Mouse (Mus musculus) embryonic fibroblast, embryonic 13.5 days (primary cell): ENCODE measurements around the gene Dner. TPM values are rescaled to one million over a fixed set of nuclear protein-coding genes. Genes with fewer than 3 reads are reported as not detected.

ENCODE experiments used
- H3K27ac ChIP-seq: 2 replicates; pipeline ENCODE4 v1.5.1; 2012; ENCODE audit warnings: low read length, control low read depth, inconsistent platforms; ENCODE audit not compliant: insufficient read depth
- H3K4me1 ChIP-seq: 2 replicates; pipeline ENCODE4 v1.6.1; 2011; ENCODE audit warnings: low read length; ENCODE audit not compliant: control insufficient read depth, insufficient read depth
- H3K4me3 ChIP-seq: 2 replicates; pipeline ENCODE4 v1.5.1; 2011; ENCODE audit warnings: mild to moderate bottlenecking, control low read depth, low read length; ENCODE audit not compliant: insufficient read depth
- CTCF ChIP-seq: IDR thresholded peaks from 2 replicates; pipeline ENCODE4 v1.5.1; 2011; ENCODE audit warnings: mild to moderate bottlenecking, control low read depth, low read length, moderate library complexity, borderline replicate concordance; ENCODE audit not compliant: insufficient read depth
- POLR2A ChIP-seq: IDR thresholded peaks from 2 replicates; pipeline ENCODE4 v1.6.1; 2011; ENCODE audit warnings: low read depth, mild to moderate bottlenecking, control low read depth, low read length, moderate library complexity
- polyA plus RNA-seq: library from polyadenylated mRNA; stranded (reverse); fragments of >200 nt; gene quantifications from 2 replicates; pipeline ENCODE4 v1.2.4, GENCODE M21; 2011; ENCODE audit warnings: low read depth; ENCODE audit not compliant: missing spikeins, insufficient read length

The Dner gene
- polyA plus RNA-seq, 1 experiment: 1.4 TPM

DNA sequence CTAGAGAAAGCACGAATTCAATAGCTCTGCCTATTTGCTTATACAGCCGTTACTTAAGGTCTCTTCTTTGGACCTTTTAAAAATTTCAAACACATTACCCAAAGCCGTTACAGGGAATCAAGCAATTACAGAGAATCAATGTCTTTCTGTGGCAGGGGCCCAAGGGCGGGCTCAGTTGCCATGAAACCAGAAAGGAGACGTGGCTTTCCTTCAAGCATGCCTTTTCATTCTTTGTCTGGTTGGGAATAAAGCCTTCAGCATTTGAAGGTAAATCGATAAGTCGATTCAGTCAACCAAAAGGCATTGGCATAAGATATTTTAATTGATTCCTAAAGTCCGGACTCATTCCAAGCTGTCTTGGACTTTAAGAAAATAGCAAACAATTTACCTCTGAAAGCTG is 82.9 kb downstream of the Dner start:
- Histone ChIP-seq H3K4me3 (no peak overlapping the region), H3K4me1 (no peaks in the 10 kb centered on the region), H3K27ac (no peak overlapping the region)
- TF ChIP-seq CTCF (no peak), POLR2A (no peak)

DNA sequence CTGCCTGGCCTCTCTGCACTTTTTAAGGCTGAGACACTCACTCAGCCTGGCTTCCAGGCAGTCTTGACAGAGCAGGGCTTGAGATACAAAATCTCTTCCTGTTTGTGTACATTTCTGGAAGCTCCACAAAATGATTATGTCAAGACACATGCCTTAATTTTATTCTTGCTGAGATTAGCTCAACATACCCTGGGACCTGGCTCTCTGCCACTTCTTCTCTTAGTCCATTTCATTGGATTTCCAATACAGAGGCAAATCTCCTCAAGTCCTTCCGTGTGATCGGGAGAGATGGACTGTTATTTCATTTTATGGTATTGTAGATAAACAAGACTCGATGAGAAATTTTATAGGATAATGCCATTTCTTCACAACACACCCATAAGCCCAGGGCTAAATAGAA is 84.7 kb downstream of the Dner start:
- TF ChIP-seq POLR2A (no peak), CTCF (no peak)

DNA sequence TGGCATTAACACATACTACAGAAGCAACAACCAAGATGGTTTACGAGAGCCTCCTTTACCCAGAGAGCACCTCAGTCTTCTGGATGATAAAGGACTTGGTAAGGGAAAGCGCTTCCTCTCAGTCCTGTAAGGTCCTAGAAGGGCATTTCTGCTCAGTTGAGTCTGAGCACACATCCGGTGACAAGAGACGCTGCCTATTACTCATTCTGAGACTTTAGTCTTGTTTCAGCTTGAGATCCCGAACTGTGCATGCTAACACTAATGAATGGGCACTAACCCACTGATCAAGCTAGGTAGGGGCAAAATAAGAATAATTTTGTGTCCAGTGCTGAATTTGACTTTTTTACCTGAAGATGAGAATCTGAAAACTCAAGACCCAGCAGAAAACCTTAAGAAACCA is 97.0 kb downstream of the Dner start:
- Histone ChIP-seq H3K27ac (no peak overlapping the region), H3K4me3 (no peak overlapping the region), H3K4me1 (no peaks in the 10 kb centered on the region)
- TF ChIP-seq CTCF (no peak), POLR2A (no peak)

More for the DNA sequence above, 84.7 kb downstream of the Dner start:
- Histone ChIP-seq H3K4me1 (no peaks in the 10 kb centered on the region), H3K4me3 (no peak overlapping the region), H3K27ac (no peak overlapping the region)

DNA sequence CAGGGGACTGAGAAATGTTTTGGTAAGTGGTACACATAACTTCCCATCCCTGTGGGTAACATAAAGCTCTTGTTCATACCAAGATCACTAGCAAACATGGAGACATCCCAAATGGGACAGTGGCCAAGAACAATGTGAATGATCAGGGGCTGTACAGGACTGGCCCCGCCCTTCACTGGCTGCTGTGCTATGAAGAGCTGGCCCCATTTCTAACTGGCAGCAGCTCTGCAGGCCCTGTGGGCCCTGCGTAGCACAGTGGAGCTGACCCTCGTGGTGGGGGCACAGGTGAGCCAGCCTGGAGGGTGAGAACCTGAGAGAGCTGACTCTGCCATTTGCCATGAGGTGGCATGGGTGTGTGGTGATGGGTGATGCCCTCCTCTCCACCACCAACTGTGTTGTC is 100.0 kb downstream of the Dner start:
- no peak for TF ChIP-seq POLR2A
- no peak for TF ChIP-seq CTCF
- Histone ChIP-seq H3K4me1 (no peaks in the 10 kb centered on the region), H3K4me3 (no peak overlapping the region), H3K27ac (no peak overlapping the region)

DNA sequence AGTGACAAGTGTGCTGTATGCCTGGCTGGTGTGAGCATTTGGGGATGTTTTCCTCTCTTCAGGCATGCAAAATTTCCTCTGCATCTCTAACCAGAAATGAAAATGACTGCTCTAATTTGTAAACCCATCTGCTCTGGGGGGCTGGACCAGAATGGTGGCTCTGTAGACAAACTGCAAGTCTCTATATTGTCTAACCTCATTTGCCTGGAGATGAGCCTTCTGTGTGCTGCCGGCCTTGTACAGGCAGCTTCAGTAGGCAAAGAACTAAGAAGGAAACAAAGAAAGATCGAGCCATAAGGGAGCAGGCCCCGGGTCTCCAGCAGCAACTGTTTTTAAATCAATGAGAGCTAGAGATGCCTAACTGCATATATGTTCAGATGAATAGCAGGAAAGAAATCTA is 103.6 kb downstream of the Dner start:
- Histone ChIP-seq H3K4me1 (no peaks in the 10 kb centered on the region), H3K4me3 (no peak overlapping the region), H3K27ac (no peak overlapping the region)
- TF ChIP-seq CTCF (no peak), POLR2A (no peak)

DNA sequence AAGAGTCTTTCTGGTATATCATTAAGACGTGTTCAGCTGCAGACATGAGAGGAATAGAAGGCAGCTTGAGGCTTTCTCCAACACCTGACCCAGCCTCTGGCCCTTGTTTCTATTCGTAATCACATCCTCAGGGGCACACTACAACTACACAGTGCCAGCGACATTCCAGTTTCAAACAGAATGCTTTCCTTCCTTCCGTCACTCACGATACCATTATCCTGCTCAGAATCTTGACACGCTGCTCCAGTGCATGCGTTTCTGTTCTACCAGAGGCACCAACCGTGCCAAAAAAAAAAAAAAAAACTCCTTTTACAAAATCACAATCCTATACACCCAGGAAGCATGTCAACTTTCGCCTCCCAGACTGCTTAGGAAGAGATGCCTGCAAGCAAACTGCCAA is 105.5 kb downstream of the Dner start:
- Histone ChIP-seq H3K4me3 (no peak overlapping the region), H3K4me1 (no peaks in the 10 kb centered on the region), H3K27ac (no peak overlapping the region)
- TF ChIP-seq POLR2A (no peak), CTCF (no peak)

DNA sequence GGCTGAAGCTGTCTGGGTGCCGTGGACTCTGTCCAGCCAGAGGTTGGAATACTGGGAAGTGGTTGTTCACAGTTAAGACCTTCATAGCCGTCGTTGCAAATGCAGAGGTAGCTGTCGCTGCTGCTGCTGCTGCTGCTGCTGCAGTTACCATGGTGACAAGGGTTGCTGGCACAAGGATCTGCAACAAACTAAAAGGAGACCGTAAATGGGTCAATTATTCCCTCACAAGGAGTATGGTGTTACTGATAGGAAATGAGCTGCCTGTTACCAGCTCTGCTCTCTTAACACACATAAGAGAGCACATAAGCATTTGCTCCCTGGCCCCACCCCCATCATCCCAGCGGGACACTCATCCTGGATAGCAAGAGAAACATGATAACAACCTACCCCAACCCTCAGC is 110.6 kb downstream of the Dner start:
- no peak overlapping the region for H3K27ac ChIP-seq
- no peak overlapping the region for H3K4me3 ChIP-seq
- TF ChIP-seq POLR2A (no peak), CTCF (no peak)
- no peaks in the 10 kb centered on the region for H3K4me1 ChIP-seq

DNA sequence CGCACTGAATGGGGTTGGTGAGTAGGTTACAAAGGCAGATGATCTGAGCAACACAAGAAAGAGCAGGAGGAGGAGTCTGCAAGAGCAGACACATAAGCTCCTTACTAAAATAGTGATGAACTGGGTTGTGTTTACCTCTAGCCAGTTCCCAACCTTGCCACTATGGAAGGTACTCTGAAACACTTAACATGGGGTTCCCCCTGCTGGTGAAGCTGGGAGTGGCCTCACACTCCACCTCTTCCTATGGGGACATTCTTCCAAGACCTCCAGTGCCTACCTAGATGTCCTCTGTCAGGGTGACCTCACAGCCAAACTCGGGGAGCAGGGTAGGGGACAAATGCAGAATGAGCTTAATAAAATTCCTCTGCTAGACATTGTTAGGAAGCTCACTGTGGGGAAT is 114.2 kb downstream of the Dner start:
- Histone ChIP-seq H3K4me1 (no peaks in the 10 kb centered on the region), H3K27ac (no peak overlapping the region), H3K4me3 (no peak overlapping the region)
- TF ChIP-seq POLR2A (no peak), CTCF (peak; percentile 64; the same call in 1 of the 2 replicates)

DNA sequence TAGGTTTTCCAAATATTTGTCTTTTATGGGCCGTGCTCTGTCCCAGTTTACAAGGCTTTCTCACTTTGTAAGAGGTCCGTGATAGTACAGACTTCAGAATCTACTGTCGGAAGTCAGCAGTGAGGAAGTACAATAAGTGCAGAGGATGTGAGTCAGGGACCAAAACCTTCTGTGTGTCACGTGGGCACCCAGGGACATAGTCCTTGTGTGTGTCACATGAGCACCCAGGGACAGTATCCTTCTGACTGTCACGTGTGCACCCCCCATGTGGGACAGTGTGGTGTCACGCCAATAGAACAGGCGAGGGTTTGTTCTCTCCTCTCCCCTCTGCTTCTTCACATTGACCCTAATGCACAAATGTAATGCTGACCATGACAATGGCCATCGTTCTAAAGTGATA is 134.2 kb downstream of the Dner start:
- no peak overlapping the region for H3K27ac ChIP-seq
- no peaks in the 10 kb centered on the region for H3K4me1 ChIP-seq
- TF ChIP-seq CTCF: no peak
- H3K4me3 ChIP-seq: no peak overlapping the region

DNA sequence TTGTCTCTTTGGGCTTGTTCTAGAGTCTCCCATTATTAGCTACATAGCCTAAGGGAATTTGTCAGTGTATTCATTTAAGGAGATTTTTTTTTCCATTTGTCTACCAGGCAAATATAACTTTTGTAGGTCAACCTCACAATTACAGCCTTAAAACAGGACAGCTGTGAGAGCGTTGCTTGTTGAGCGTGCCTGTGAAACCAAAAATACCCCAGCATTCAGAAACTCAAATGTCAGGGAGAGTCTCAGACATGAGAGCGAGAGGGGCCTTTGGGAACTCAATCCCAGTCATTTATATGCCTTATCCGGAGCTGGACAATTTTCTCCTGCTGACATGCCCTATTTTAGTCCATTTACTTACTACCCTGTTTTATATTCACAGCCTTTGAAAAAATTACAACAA is 134.6 kb downstream of the Dner start:
- no peak for TF ChIP-seq CTCF

DNA sequence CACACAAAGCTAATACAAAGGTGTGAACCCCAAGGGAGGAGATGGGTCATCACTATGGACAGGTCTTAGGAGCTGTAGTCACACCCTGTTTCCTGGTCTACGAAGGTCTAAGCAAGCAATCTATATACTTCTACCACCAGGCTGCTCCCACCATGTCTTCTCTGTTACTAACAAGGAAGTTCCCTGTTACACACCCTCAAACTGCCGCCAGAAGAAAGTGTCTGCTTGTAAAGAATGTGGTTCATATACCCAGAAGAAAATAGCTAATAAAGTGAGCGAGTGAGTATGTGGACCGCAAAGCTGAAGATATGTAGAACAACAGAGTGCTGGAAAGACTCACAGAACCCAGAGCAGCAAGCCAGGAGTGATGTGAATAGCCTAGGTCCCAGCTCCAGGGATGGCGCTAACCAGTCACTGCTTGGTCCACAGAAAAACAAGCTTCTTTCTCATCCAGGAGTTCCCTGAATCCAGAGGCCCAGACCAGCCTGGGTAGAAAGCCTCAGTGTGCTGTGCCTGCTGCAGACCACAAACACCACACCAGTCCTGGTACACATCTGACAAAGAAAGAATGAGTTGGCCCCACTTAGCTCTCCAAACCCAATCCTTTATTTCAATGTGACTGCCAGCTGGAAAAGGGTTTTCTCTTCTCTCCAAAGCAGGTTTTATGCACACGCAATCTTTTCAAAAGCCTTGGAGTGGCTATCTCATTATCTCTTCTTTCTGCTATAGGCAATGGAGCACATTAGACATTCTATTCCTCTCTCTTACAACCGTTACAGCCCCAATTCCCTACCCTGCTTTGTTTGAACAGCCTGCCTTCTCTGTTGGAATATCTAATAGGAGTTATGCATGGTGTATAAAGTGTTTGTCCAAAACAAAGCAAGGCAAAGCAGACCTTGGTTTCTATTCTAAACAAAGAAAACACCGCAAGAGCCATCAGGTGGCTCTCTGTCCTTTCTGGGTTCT is 139.2 kb downstream of the Dner start:
- no peak overlapping the region for H3K4me3 ChIP-seq
- TF ChIP-seq POLR2A (no peak), CTCF (no peak)
- no peaks in the 10 kb centered on the region for H3K4me1 ChIP-seq
- no peak overlapping the region for H3K27ac ChIP-seq

More for the DNA sequence above, 134.6 kb downstream of the Dner start:
- Histone ChIP-seq H3K27ac (no peak overlapping the region), H3K4me3 (no peak overlapping the region), H3K4me1 (no peaks in the 10 kb centered on the region)
